Mouse (Mus musculus): ENCODE results near the gene Sfmbt2. TPM values are rescaled to one million over a fixed set of nuclear protein-coding genes. Genes with fewer than 3 reads are reported as not detected.

Sfmbt2 gene
- polyA plus RNA-seq, 1 experiment from 2014 or later = 0.62 TPM

GRCm38 (mm10) chr2:10352887-10353286, 17.4 kb upstream of the Sfmbt2 start:
- Histone ChIP-seq H3K4me3 (ENCODE audit: low read depth, low read length) (no peak overlapping the region), H3K9ac (replicated peaks; ENCODE audit: low read depth) (no peak overlapping the region), H3K36me3 (ENCODE audit: insufficient read depth, low read length) (no peaks in the 10 kb centered on the region), H3K27ac (ENCODE audit: low read length) (no peak overlapping the region), H3K27me3 (replicated peaks; ENCODE audit: insufficient read depth, low read length) (no peaks in the 10 kb centered on the region), H3K9me3 (ENCODE audit: low read length) (no peaks in the 10 kb centered on the region), H3K4me2 (replicated peaks; ENCODE audit: low read depth, low read length) (no peak overlapping the region), H3K4me1 (ENCODE audit: insufficient read depth, low read depth, low read length) (no peaks in the 10 kb centered on the region)
- 54% methylated on average over 3 of the region's 3 CpGs for WGBS
- no peak for TF ChIP-seq EP300 (IDR thresholded peaks at IDR 0.05)
- no peak for TF ChIP-seq CTCF (IDR thresholded peaks at IDR 0.05)
- DNase-seq (ENCODE audit: low spot score) (no peak), ATAC-seq (no peak)

- no peak overlapping the region for H3K4me3 ChIP-seq (ENCODE audit: low read depth, low read length)
- H3K9ac ChIP-seq (replicated peaks; ENCODE audit: low read depth) = no peak overlapping the region
- TF ChIP-seq CTCF (IDR thresholded peaks at IDR 0.05) = no peak
- no peak for TF ChIP-seq EP300 (IDR thresholded peaks at IDR 0.05)
- H3K36me3 ChIP-seq (ENCODE audit: insufficient read depth, low read length) = no peaks in the 10 kb centered on the region
- 65% methylated on average over 4 of the region's 4 CpGs for WGBS
- no peak for ATAC-seq
- no peak for DNase-seq (ENCODE audit: low spot score)
- no peak overlapping the region for H3K4me2 ChIP-seq (replicated peaks; ENCODE audit: low read depth, low read length)
- H3K4me1 ChIP-seq (ENCODE audit: insufficient read depth, low read depth, low read length) = no peaks in the 10 kb centered on the region
- H3K27ac ChIP-seq (ENCODE audit: low read length) = no peak overlapping the region
- no peaks in the 10 kb centered on the region for H3K27me3 ChIP-seq (replicated peaks; ENCODE audit: insufficient read depth, low read length)
- no peaks in the 10 kb centered on the region for H3K9me3 ChIP-seq (ENCODE audit: low read length)
Measured at GRCm38 (mm10) chr2:10353889-10354288, 16.4 kb upstream of the Sfmbt2 start.

GRCm38 (mm10) chr2:10359861-10360260, 10.4 kb upstream of the Sfmbt2 start:
- no peak overlapping the region for H3K4me2 ChIP-seq (replicated peaks; ENCODE audit: low read depth, low read length)
- H3K4me1 ChIP-seq (ENCODE audit: insufficient read depth, low read depth, low read length) = no peaks in the 10 kb centered on the region
- no peak overlapping the region for H3K27ac ChIP-seq (ENCODE audit: low read length)
- H3K27me3 ChIP-seq (replicated peaks; ENCODE audit: insufficient read depth, low read length) = no peaks in the 10 kb centered on the region
- no peaks in the 10 kb centered on the region for H3K9me3 ChIP-seq (ENCODE audit: low read length)
- no peak for TF ChIP-seq EP300 (IDR thresholded peaks at IDR 0.05)
- TF ChIP-seq CTCF (IDR thresholded peaks at IDR 0.05) = no peak
- DNase-seq (ENCODE audit: low spot score) (no peak), ATAC-seq (no peak)
- H3K4me3 ChIP-seq (ENCODE audit: low read depth, low read length) = no peak overlapping the region
- H3K9ac ChIP-seq (replicated peaks; ENCODE audit: low read depth) = no peak overlapping the region
- no peaks in the 10 kb centered on the region for H3K36me3 ChIP-seq (ENCODE audit: insufficient read depth, low read length)
- 83% methylated on average over 2 of the region's 2 CpGs for WGBS

GRCm38 (mm10) chr2:10365081-10365480, 5.2 kb upstream of the Sfmbt2 start:
- DNase-seq (ENCODE audit: low spot score) (no peak), ATAC-seq (no peak)
- H3K27ac ChIP-seq (ENCODE audit: low read length) = no peak overlapping the region
- TF ChIP-seq CTCF (IDR thresholded peaks at IDR 0.05) (no peak), EP300 (IDR thresholded peaks at IDR 0.05) (no peak)
- H3K9me3 ChIP-seq (ENCODE audit: low read length) = no peaks in the 10 kb centered on the region
- H3K9ac ChIP-seq (replicated peaks; ENCODE audit: low read depth) = no peak overlapping the region
- H3K4me2 ChIP-seq (replicated peaks; ENCODE audit: low read depth, low read length) = no peak overlapping the region
- WGBS = 94% methylated on average over 6 of the region's 6 CpGs
- no peak overlapping the region for H3K4me3 ChIP-seq (ENCODE audit: low read depth, low read length)
- no peaks in the 10 kb centered on the region for H3K36me3 ChIP-seq (ENCODE audit: insufficient read depth, low read length)
- no peaks in the 10 kb centered on the region for H3K4me1 ChIP-seq (ENCODE audit: insufficient read depth, low read depth, low read length)
- peaks cover 20% of the 10 kb centered on the region for H3K27me3 ChIP-seq (replicated peaks; ENCODE audit: insufficient read depth, low read length)

GRCm38 (mm10) chr2:10366284-10366683, 4.0 kb upstream of the Sfmbt2 start:
- peaks cover 32% of the 10 kb centered on the region for H3K27me3 ChIP-seq (replicated peaks; ENCODE audit: insufficient read depth, low read length)
- no peak overlapping the region for H3K9ac ChIP-seq (replicated peaks; ENCODE audit: low read depth)
- peak; percentile 39 for DNase-seq (ENCODE audit: low spot score)

GRCm38 (mm10) chr2:10369676-10370075, 634 bp upstream of the Sfmbt2 start:
- peaks cover 9% of the 10 kb centered on the region; the same call in 1 of the 2 replicates for H3K4me1 ChIP-seq (ENCODE audit: insufficient read depth, low read depth, low read length)
- no peaks in the 10 kb centered on the region for H3K9me3 ChIP-seq (ENCODE audit: low read length)
- no peaks in the 10 kb centered on the region for H3K36me3 ChIP-seq (ENCODE audit: insufficient read depth, low read length)
- no peak overlapping the region for H3K9ac ChIP-seq (replicated peaks; ENCODE audit: low read depth)
- peaks cover 46% of the 10 kb centered on the region for H3K27me3 ChIP-seq (replicated peaks; ENCODE audit: insufficient read depth, low read length)
- ATAC-seq (no peak), DNase-seq (ENCODE audit: low spot score) (no peak)
- 5% methylated on average over 8 of the region's 8 CpGs for WGBS
- no peak for TF ChIP-seq CTCF (IDR thresholded peaks at IDR 0.05)
- TF ChIP-seq EP300 (IDR thresholded peaks at IDR 0.05) = no peak
- no peak overlapping the region for H3K27ac ChIP-seq (ENCODE audit: low read length)
- no peak overlapping the region for H3K4me2 ChIP-seq (replicated peaks; ENCODE audit: low read depth, low read length)
- H3K4me3 ChIP-seq (ENCODE audit: low read depth, low read length) = no peak overlapping the region

More at GRCm38 (mm10) chr2:10366284-10366683, 4.0 kb upstream of the Sfmbt2 start:
- no peak for ATAC-seq
- no peak overlapping the region for H3K4me2 ChIP-seq (replicated peaks; ENCODE audit: low read depth, low read length)
- H3K36me3 ChIP-seq (ENCODE audit: insufficient read depth, low read length) = no peaks in the 10 kb centered on the region
- no peaks in the 10 kb centered on the region for H3K9me3 ChIP-seq (ENCODE audit: low read length)
- no peak overlapping the region for H3K27ac ChIP-seq (ENCODE audit: low read length)
- 18% methylated on average over 2 of the region's 2 CpGs for WGBS
- no peak overlapping the region for H3K4me3 ChIP-seq (ENCODE audit: low read depth, low read length)
- no peaks in the 10 kb centered on the region for H3K4me1 ChIP-seq (ENCODE audit: insufficient read depth, low read depth, low read length)
- peak; percentile 60 for TF ChIP-seq CTCF (IDR thresholded peaks at IDR 0.05)
- no peak for TF ChIP-seq EP300 (IDR thresholded peaks at IDR 0.05)
